Mouse (Mus musculus) left cerebral cortex, adult 2 months (tissue): ENCODE results near the gene Sat2. TPM values are rescaled to one million over a fixed set of nuclear protein-coding genes. Genes with fewer than 3 reads are reported as not detected.

Experiments used
- DNase-seq, 2 experiments: peaks; one replicate each; pipeline ENCODE4 v3.0.0; 2021 to 2022; ENCODE audit warnings: low spot score in 2 of 2, mixed read lengths in 1 of 2; ENCODE audit errors: extremely low spot score in 1 of 2
- H3K27ac ChIP-seq: fragments of 200-600 bp; 2 replicates; pipeline ENCODE4 v1.8.1; 2022
- H3K4me3 ChIP-seq: fragments of 200-600 bp; 2 replicates; pipeline ENCODE4 v1.8.1; 2022
- CTCF ChIP-seq: fragments of 200-600 bp; IDR thresholded peaks from 2 replicates; pipeline ENCODE4 v1.8.1; 2022; ENCODE audit warnings: antibody characterized with exemption, mild to moderate bottlenecking, moderate library complexity
- intact Hi-C: fragments of 180-260 bp; cut with DNase I; formaldehyde crosslinking; loops from one replicate; pipeline ENCODE4 v1.15.1; 2025
- total RNA-seq, 2 experiments: library from RNA; stranded (reverse); gene quantifications; 2 replicates each; pipeline ENCODE4 v1.2.3; 2021

The Sat2 gene
- total RNA-seq, 2 experiments from 2014 or later: 9.9 to 13.7 TPM

DNA sequence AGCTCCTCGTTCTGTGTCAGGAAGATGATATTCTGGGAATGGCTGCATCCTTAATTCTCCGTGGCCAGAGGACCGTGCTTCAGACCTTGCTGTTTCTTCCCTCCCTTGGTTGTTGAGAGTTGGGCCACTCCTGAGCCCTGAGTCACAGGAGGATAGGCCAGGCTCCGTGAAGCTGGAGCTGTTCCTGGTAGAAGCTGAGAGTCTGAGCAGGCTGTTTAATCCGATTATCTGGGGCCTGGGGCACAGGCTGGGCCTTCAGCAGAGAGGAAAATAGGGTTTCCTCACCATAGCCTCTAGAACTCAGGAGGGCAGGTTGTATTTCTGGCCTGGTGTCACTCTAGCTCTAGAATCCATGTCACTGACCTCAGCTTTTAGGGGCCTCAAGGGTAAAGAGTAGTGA, 31.6 kb downstream of the Sat2 start:
- no peak for DNase-seq
- no peak for TF ChIP-seq CTCF
- H3K27ac ChIP-seq: no peak overlapping the region
- intact Hi-C loops: no loop called here
- no peak overlapping the region for H3K4me3 ChIP-seq

- Histone ChIP-seq H3K4me3 (no peak overlapping the region), H3K27ac (no peak overlapping the region)
- DNase-seq: no peak
- intact Hi-C loops: no loop called here
- no peak for TF ChIP-seq CTCF
These were observed 32.9 kb downstream of the Sat2 start for GRCm38 (mm10) chr11:69654760-69655159.

- DNase-seq: peak; percentile 63 to 77
- no peak within 1 kb of the TSS for H3K27ac ChIP-seq
- TF ChIP-seq CTCF: peak; percentile 87
- H3K4me3 ChIP-seq: no peak within 1 kb of the TSS
- intact Hi-C loops: no loop called here
These were observed 33.6 kb downstream of the Sat2 start, which contains the start of gene Sox15 for GRCm38 (mm10) chr11:69655264-69656064. Gene Sox15, plus strand, starts transcription at chr11:69655314.

- DNase-seq: no peak
- no peak overlapping the region for H3K27ac ChIP-seq
- H3K4me3 ChIP-seq: no peak overlapping the region
- no peak for TF ChIP-seq CTCF
- intact Hi-C loops: no loop called here
These were observed 34.2 kb downstream of the Sat2 start for GRCm38 (mm10) chr11:69656065-69656455.

DNA sequence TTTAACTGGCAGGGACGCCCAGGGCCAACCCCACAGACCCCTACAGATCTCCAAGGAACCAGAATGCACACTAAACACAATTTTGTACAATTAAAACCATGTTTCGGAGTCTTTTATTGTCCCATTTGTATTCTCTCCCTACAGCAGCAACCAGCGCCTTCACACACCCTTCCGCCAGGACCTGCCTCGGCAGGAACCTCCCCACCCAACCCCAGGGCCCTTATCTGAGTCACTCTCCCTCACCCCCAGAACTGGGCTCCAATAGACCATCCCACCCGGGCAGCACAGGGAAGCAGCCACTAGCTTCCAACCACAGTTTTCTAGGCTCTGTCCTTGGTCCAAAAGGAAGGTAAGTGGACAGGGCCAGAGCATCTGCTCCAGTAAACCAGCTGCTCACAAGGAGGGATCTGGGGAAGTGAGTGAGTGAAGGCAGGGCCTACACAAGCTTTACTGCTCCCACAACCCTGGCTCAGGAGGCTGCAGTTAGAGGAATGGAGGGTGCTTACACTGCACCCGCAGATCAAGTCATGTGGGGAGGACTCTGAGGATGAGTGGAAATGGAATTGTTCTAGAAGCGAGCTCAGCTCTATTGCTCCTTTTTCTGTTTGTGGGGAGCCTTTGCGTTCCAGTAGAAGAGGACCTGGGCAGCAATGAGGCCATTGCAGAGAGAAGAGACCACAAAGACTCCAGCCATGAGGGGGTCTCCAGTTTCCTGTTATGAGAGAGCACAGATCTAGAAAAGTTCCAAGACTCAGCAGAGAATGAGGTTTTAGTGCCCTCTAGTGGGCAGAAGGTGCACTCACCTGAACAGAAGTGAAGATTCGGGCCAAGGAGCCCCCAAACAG, 35.0 kb downstream of the Sat2 start:
- intact Hi-C loops: no loop called here
- Histone ChIP-seq H3K27ac (no peak overlapping the region), H3K4me3 (no peak overlapping the region)
- no peak for DNase-seq
- TF ChIP-seq CTCF: peak; percentile 85

DNA sequence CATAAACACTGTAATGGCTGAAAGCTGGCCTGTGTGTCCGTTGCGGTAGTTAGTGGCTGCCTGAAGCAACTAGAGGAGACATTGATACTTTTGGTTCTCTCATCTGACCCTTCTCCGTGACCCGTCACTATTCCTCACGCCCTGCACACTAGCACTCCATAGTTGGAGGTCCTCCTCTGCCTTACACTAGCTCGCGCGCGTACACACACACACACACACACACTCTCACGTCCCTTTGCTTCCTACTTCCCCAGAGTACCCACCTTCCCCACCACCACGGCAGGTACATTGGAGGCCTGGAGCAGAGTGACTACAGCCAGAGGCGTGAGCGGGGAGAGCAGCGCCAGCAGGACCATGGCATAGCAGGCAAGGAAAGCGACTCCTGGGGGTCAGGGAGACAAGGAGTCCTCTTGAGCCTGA, 35.6 kb downstream of the Sat2 start:
- Histone ChIP-seq H3K4me3 (no peak overlapping the region), H3K27ac (no peak overlapping the region)
- TF ChIP-seq CTCF: no peak
- DNase-seq: no peak
- intact Hi-C loops: no loop called here

GRCm38 (mm10) chr11:69661221-69661881, 39.5 kb downstream of the Sat2 start:
- DNase-seq: no peak
- peak overlapping the region; percentile 96 for H3K27ac ChIP-seq
- no peak; the same call in 1 of the 2 replicates for TF ChIP-seq CTCF
- H3K4me3 ChIP-seq: peak overlapping the region; percentile 69
- intact Hi-C loops: loop anchor here (10.0 kb wide), 1 partner anchor 247 kb away; the partner anchor contains the start of gene Kdm6b

- DNase-seq: peak; percentile 92 to 94
- Histone ChIP-seq H3K4me3 (peak within 1 kb of the TSS; percentile 69), H3K27ac (peak within 1 kb of the TSS; percentile 96)
- intact Hi-C loops: loop anchor here (1.0 to 10.0 kb wide), 2 partner anchors 30 to 248 kb away; partner anchors contain the start of genes Fxr2 and Kdm6b
- peak; percentile 43 for TF ChIP-seq CTCF
These were observed 40.6 kb downstream of the Sat2 start, which contains the start of gene Mpdu1 for GRCm38 (mm10) chr11:69662213-69662966. Gene Mpdu1, minus strand, starts transcription at chr11:69662642.

DNA sequence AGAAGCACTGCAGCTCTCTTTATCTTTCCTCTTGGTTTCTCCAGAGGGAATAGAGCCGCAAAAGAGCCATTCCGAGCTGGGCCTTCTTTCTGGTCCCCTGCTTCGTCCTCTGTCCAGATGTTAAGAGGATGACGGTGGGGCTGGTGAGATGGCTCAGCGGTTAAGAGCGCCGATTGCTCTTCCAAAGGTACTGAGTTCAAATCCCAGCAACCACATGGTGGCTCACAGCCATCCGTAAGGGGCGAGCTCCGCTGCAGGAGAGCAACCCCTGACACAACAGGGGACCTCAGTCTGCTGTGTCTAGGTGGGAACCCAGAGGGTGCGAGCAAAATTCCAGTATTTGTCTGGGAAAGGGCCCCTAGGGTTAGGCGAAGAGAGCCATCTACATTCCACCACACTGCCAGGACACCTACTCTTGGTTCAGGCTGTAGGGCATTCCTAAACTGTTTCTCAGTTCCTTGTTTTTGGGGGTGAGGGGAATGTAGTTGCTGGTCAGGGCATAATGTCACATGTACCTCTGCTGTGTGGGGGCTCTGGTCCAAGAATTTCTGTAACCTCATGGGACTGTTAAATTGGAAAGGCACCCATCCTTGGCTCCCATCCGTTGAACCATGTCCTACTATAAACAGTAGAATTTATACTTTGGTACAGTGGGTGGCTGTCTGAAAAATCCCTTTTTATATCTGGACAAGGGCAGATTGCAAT, 41.3 kb downstream of the Sat2 start:
- intact Hi-C loops: loop anchor here (1.0 to 10.0 kb wide), 2 partner anchors 31 to 248 kb away; partner anchors contain the start of genes Fxr2 and Kdm6b
- H3K4me3 ChIP-seq: peak overlapping the region; percentile 69
- DNase-seq: no peak
- peak overlapping the region; percentile 96 for H3K27ac ChIP-seq
- no peak for TF ChIP-seq CTCF

- intact Hi-C loops: loop anchor here (10.0 kb wide), 1 partner anchor 249 kb away; the partner anchor contains the start of gene Kdm6b
- H3K4me3 ChIP-seq: no peak overlapping the region
- DNase-seq: no peak
- no peak overlapping the region for H3K27ac ChIP-seq
- TF ChIP-seq CTCF: no peak
These were observed 42.0 kb downstream of the Sat2 start for GRCm38 (mm10) chr11:69663795-69664194.
